Mouse (Mus musculus) heart, adult 9 months (tissue): ENCODE measurements around the gene Ing1.

Source experiments
- DNase-seq, 2 experiments: peaks; one replicate each; pipeline ENCODE4 v3.0.0; 2022; ENCODE audit warnings: low spot score in 2 of 2

Ing1 gene

GRCm38 (mm10) chr8:11585513-11586373 is 30.4 kb downstream of the Ing1 start:
- no peak for DNase-seq

GRCm38 (mm10) chr8:11586374-11586745 is 31.0 kb downstream of the Ing1 start:
- DNase-seq: no peak

- no peak for DNase-seq
Measured at GRCm38 (mm10) chr8:11591837-11592236, 36.5 kb downstream of the Ing1 start.

- DNase-seq: no peak
Measured at GRCm38 (mm10) chr8:11592296-11592695, 36.9 kb downstream of the Ing1 start.

- DNase-seq: no peak
Measured at GRCm38 (mm10) chr8:11593222-11593884, 38.0 kb downstream of the Ing1 start.

- DNase-seq: no peak
Measured at GRCm38 (mm10) chr8:11600301-11600951, 45.1 kb downstream of the Ing1 start.

GRCm38 (mm10) chr8:11602006-11602680 is 46.8 kb downstream of the Ing1 start:
- DNase-seq: peak; percentile 32 to 52

- no peak for DNase-seq
Measured at GRCm38 (mm10) chr8:11608848-11609247, 53.5 kb downstream of the Ing1 start.
